Mouse (Mus musculus) lung, embryonic 16.5 days (tissue): ENCODE results near the gene Tal1. TPM values are rescaled to one million over a fixed set of nuclear protein-coding genes. Genes with fewer than 3 reads are reported as not detected.
A peak's percentile ranks its signal among the peaks of the same experiment; 100 is the strongest.

Experiments used
- ATAC-seq: fragments of 200-750 bp; cut with Nextera tagmentation; 2 replicates; pipeline ENCODE4 v1.8.0; 2017; ENCODE audit warnings: low read depth, mild to moderate bottlenecking, moderate library complexity
- H3K27ac ChIP-seq: fragments of 300-500 bp; sonication (generic); 2 replicates; pipeline ENCODE4 v1.5.1; 2014; ENCODE audit warnings: mild to moderate bottlenecking, control low read depth, low read length
- H3K27me3 ChIP-seq: fragments of 300-500 bp; sonication (generic); 2 replicates; pipeline ENCODE4 v1.6.1; 2014; ENCODE audit warnings: low read depth, low read length, mixed read lengths; ENCODE audit not compliant: control insufficient read depth, insufficient read depth
- H3K36me3 ChIP-seq: fragments of 300-500 bp; sonication (generic); 2 replicates; pipeline ENCODE4 v1.6.1; 2014; ENCODE audit warnings: low read length; ENCODE audit not compliant: control insufficient read depth, insufficient read depth
- H3K4me1 ChIP-seq: fragments of 300-500 bp; sonication (generic); replicated peaks from 2 replicates; pipeline ENCODE4 v1.6.1; 2014; ENCODE audit warnings: low read length, mixed read lengths; ENCODE audit not compliant: control insufficient read depth, insufficient read depth
- H3K4me2 ChIP-seq: fragments of 300-500 bp; sonication (generic); 2 replicates; pipeline ENCODE4 v1.6.1; 2014; ENCODE audit warnings: low read depth, low read length, control low read depth
- H3K4me3 ChIP-seq: fragments of 300-500 bp; sonication (generic); 2 replicates; pipeline ENCODE4 v1.5.1; 2014; ENCODE audit warnings: mild to moderate bottlenecking, low read length, control low read depth
- H3K9ac ChIP-seq: fragments of 300-500 bp; sonication (generic); 2 replicates; pipeline ENCODE4 v1.6.1; 2014; ENCODE audit warnings: low read length, control low read depth
- H3K9me3 ChIP-seq: fragments of 300-500 bp; sonication (generic); 2 replicates; pipeline ENCODE4 v1.6.1; 2016; ENCODE audit warnings: low read length; ENCODE audit not compliant: control insufficient read depth
- WGBS: fragments of 180-500 bp; shearing (Covaris S2); extraction: QIAGEN DNeasy Blood & Tissue Kit; methylation state at CpG from one replicate; pipeline ENCODE4 v1.1.7; 2014; 5-methylcytosine and 5-hydroxymethylcytosine counted together
- polyA plus RNA-seq: library from polyadenylated mRNA; unstranded; fragments of >200 nt; fragmentation: Nextera tagmentation; extraction: Ambion mirVana; gene quantifications from 2 replicates; pipeline ENCODE4 v1.2.1, GENCODE M21; 2015

The Tal1 gene
- polyA plus RNA-seq, 1 experiment from 2014 or later, result 1.7 TPM

- H3K4me3 ChIP-seq, result peak overlapping the region; percentile 54
- peak overlapping the region; percentile 38; the same call in 1 of the 2 replicates for H3K4me2 ChIP-seq
- WGBS, result 20% methylated on average over 3 of the region's 3 CpGs
Measured at GRCm38 (mm10) chr4:115060753-115061152, 4.5 kb downstream of the Tal1 start.

GRCm38 (mm10) chr4:115062540-115062874 is 6.3 kb downstream of the Tal1 start:
- ATAC-seq, result no peak
- H3K27me3 ChIP-seq, result peaks cover 77% of the 10 kb centered on the region

More at GRCm38 (mm10) chr4:115060753-115061152, 4.5 kb downstream of the Tal1 start:
- no peak for ATAC-seq
- Histone ChIP-seq H3K27me3 (peaks cover 85% of the 10 kb centered on the region), H3K9me3 (no peaks in the 10 kb centered on the region), H3K4me1 (peaks cover 18% of the 10 kb centered on the region), H3K9ac (peak overlapping the region; percentile 2; the same call in 1 of the 2 replicates), H3K27ac (no peak overlapping the region; the same call in 1 of the 2 replicates), H3K36me3 (no peaks in the 10 kb centered on the region)

GRCm38 (mm10) chr4:115062875-115063517 is 6.8 kb downstream of the Tal1 start:
- peak overlapping the region; percentile 61 for H3K9ac ChIP-seq
- peak; percentile 77 for ATAC-seq
- no peaks in the 10 kb centered on the region for H3K9me3 ChIP-seq
- H3K27me3 ChIP-seq, result peaks cover 72% of the 10 kb centered on the region
- no peak overlapping the region for H3K27ac ChIP-seq
- peak overlapping the region; percentile 51 for H3K4me3 ChIP-seq
- no peaks in the 10 kb centered on the region for H3K36me3 ChIP-seq
- peaks cover 9% of the 10 kb centered on the region for H3K4me1 ChIP-seq
- H3K4me2 ChIP-seq, result peak overlapping the region; percentile 75
- under 1% methylated on average over 36 of the region's 58 CpGs for WGBS

More at GRCm38 (mm10) chr4:115062540-115062874, 6.3 kb downstream of the Tal1 start:
- Histone ChIP-seq H3K27ac (no peak overlapping the region), H3K4me2 (peak overlapping the region; percentile 75), H3K9ac (peak overlapping the region; percentile 61; the same call in 1 of the 2 replicates), H3K9me3 (no peaks in the 10 kb centered on the region), H3K4me3 (peak overlapping the region; percentile 51), H3K36me3 (no peaks in the 10 kb centered on the region), H3K4me1 (peaks cover 9% of the 10 kb centered on the region)
- 2% methylated on average over 9 of the region's 9 CpGs for WGBS

- Histone ChIP-seq H3K4me2 (peak overlapping the region; percentile 75), H3K36me3 (no peaks in the 10 kb centered on the region), H3K27me3 (peaks cover 70% of the 10 kb centered on the region), H3K4me1 (peaks cover 9% of the 10 kb centered on the region), H3K9ac (peak overlapping the region; percentile 61), H3K4me3 (peak overlapping the region; percentile 51), H3K9me3 (no peaks in the 10 kb centered on the region), H3K27ac (no peak overlapping the region)
- no peak for ATAC-seq
- WGBS, result 1% methylated on average over 31 of the region's 31 CpGs
Measured at GRCm38 (mm10) chr4:115063518-115064239, 7.5 kb downstream of the Tal1 start.

GRCm38 (mm10) chr4:115071668-115072067 is 15.4 kb downstream of the Tal1 start:
- Histone ChIP-seq H3K9ac (no peak overlapping the region), H3K4me1 (no peaks in the 10 kb centered on the region; the same call in 1 of the 2 replicates), H3K4me2 (no peak overlapping the region), H3K27ac (no peak overlapping the region), H3K27me3 (no peaks in the 10 kb centered on the region), H3K9me3 (no peaks in the 10 kb centered on the region), H3K4me3 (no peak overlapping the region), H3K36me3 (no peaks in the 10 kb centered on the region)
- ATAC-seq, result peak; percentile 61; the same call in 1 of the 2 replicates
- 29% methylated on average over 1 of the region's 1 CpGs for WGBS

- WGBS, result 86% methylated on average over 1 of the region's 1 CpGs
- ATAC-seq, result no peak
- H3K9me3 ChIP-seq, result no peaks in the 10 kb centered on the region
- H3K36me3 ChIP-seq, result no peaks in the 10 kb centered on the region
- H3K9ac ChIP-seq, result no peak overlapping the region
- no peak overlapping the region for H3K4me2 ChIP-seq
- peak overlapping the region; percentile 74 for H3K27ac ChIP-seq
- no peaks in the 10 kb centered on the region for H3K27me3 ChIP-seq
- no peak overlapping the region for H3K4me3 ChIP-seq
- peaks cover 8% of the 10 kb centered on the region for H3K4me1 ChIP-seq
Measured at GRCm38 (mm10) chr4:115074789-115075188, 18.6 kb downstream of the Tal1 start.

GRCm38 (mm10) chr4:115075204-115075915 is 19.1 kb downstream of the Tal1 start:
- ATAC-seq, result peak; percentile 79
- H3K27ac ChIP-seq, result peak overlapping the region; percentile 74
- H3K4me3 ChIP-seq, result no peak overlapping the region
- no peaks in the 10 kb centered on the region for H3K9me3 ChIP-seq
- H3K9ac ChIP-seq, result no peak overlapping the region
- H3K27me3 ChIP-seq, result no peaks in the 10 kb centered on the region
- no peaks in the 10 kb centered on the region for H3K36me3 ChIP-seq
- peaks cover 9% of the 10 kb centered on the region for H3K4me1 ChIP-seq
- no peak overlapping the region for H3K4me2 ChIP-seq
- 29% methylated on average over 3 of the region's 3 CpGs for WGBS

GRCm38 (mm10) chr4:115078892-115079820 is 22.9 kb downstream of the Tal1 start:
- 34% methylated on average over 10 of the region's 10 CpGs for WGBS
- peak; percentile 72 for ATAC-seq
- no peaks in the 10 kb centered on the region for H3K27me3 ChIP-seq
- no peak overlapping the region for H3K4me2 ChIP-seq
- 0 out of 2 replicates have a peak overlapping the region, but pooled peaks have one; percentile 9 for H3K9ac ChIP-seq
- peak overlapping the region; percentile 24; the same call in 1 of the 2 replicates for H3K27ac ChIP-seq
- H3K36me3 ChIP-seq, result no peaks in the 10 kb centered on the region
- H3K4me3 ChIP-seq, result no peak overlapping the region
- H3K4me1 ChIP-seq, result peaks cover 9% of the 10 kb centered on the region
- no peaks in the 10 kb centered on the region for H3K9me3 ChIP-seq
